Mouse (Mus musculus): Measurements from ENCODE around the gene Klk4.

Klk4 gene

GRCm38 (mm10) chr7:43880912-43881311, at the start of gene Klk4:
Gene Klk4 (plus strand): TSS chr7:43881160.
- DNase-seq (ENCODE audit: low spot score in 2 of 2), result no peak

DNA sequence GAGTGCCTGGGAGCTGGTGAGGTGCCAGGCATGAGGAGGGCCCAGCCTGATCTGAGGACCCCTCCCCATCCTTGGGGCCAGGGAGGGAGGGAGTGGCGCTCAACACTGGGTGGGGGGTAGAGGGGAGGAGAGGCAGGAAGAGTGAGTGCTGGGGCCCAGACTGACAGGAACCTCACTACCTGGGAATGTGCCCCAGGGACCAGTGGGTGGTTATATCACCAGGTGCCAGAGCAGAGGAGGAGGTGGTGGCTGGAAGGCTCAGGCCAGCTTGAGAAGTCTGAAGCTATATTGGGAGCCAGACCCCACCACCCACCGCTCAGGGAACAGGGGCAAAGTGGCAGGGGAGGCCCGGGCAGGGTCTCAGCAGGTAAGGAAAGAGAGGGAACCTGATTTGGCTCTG, 39.3 kb upstream of the Klk4 start, which contains the start of gene Klk5:
TSS of gene Klk5 (plus strand) at position 271 of the 400 bp plus-strand sequence.
- no peak for DNase-seq (ENCODE audit: low spot score in 2 of 2)

- DNase-seq (ENCODE audit: low spot score in 2 of 2), result no peak
Measured at GRCm38 (mm10) chr7:43843801-43844200, 37.2 kb upstream of the Klk4 start.

- no peak for DNase-seq (ENCODE audit: low spot score in 2 of 2)
Measured at GRCm38 (mm10) chr7:43851616-43852015, 29.3 kb upstream of the Klk4 start.

GRCm38 (mm10) chr7:43854642-43855380, 26.1 kb upstream of the Klk4 start:
- DNase-seq (ENCODE audit: low spot score in 2 of 2), result no peak

- DNase-seq (ENCODE audit: low spot score in 2 of 2), result no peak
Measured at GRCm38 (mm10) chr7:43855709-43856108, 25.3 kb upstream of the Klk4 start.

GRCm38 (mm10) chr7:43856307-43856706, 24.7 kb upstream of the Klk4 start:
- DNase-seq (ENCODE audit: low spot score in 2 of 2), result no peak

- no peak for DNase-seq (ENCODE audit: low spot score in 2 of 2)
Measured at GRCm38 (mm10) chr7:43857501-43857900, 23.5 kb upstream of the Klk4 start.

- DNase-seq (ENCODE audit: low spot score in 2 of 2), result no peak
Measured at GRCm38 (mm10) chr7:43860411-43860810, 20.5 kb upstream of the Klk4 start.

- peak; percentile 36 to 52 for DNase-seq (ENCODE audit: low spot score in 2 of 2)
Measured at GRCm38 (mm10) chr7:43873237-43873636, 7.7 kb upstream of the Klk4 start.

DNA sequence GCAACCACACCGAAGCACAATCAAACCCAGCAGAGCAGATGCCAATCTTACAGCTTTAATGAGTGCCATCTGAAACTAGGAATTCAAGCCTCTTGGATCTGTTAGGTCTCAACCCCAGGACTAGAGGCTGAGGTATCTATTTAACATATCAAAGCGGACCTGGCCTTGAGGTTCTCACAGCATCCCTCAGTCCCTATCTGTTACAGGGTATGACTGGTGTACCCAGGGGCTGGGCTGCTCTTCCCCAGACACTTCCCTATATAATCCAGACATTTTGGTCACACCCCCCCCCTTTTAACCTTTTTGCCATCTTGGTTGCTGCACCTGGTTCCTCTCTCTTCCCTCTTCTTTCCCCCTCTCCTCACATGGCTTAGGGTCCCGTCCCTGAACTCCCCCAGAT, 7.3 kb upstream of the Klk4 start:
- DNase-seq (ENCODE audit: low spot score in 2 of 2), result no peak

GRCm38 (mm10) chr7:43874868-43875375, 6.0 kb upstream of the Klk4 start:
- DNase-seq (ENCODE audit: low spot score in 2 of 2), result no peak

- DNase-seq (ENCODE audit: low spot score in 2 of 2), result no peak
Measured at GRCm38 (mm10) chr7:43876444-43876843, 4.5 kb upstream of the Klk4 start.

DNA sequence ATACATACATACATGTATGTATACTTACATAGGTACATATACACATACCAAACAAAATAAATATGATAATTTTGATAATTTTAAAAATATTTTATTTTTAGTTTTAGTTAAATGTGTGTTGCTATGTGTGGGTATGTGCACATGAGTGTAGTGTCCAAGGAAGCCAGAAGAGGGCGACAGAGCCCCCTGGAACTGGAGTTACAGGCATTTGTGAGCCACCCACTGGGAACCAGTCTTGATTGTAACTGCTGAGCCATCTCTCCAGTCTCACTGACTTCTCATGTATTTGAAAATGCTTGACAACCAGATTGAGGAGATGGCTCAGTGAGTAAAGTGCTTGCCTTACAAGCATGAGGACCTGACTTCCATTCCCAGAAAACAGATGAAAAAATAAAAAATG, 2.7 kb upstream of the Klk4 start:
- no peak for DNase-seq (ENCODE audit: low spot score in 2 of 2)

DNA sequence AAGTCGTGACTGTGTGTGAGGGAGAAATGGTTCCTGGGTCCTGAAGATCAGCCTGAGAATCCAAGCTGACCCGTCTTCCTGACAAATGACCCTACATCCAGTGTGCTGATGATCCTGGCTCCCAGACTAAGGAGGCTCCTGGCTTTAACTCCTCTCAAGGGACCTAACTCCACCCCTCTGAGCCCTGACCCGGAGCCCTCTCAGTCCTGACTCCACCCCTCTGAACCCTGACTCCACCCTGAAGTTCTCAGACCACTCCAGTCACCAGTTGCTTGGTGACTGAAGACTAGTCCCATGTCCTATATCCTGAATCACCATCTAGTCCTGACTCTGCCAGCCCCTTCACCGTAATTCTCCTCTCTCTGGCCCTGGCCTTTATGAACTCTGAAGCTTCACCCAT, 1.4 kb downstream of the Klk4 start:
- no peak for DNase-seq (ENCODE audit: low spot score in 2 of 2)

DNA sequence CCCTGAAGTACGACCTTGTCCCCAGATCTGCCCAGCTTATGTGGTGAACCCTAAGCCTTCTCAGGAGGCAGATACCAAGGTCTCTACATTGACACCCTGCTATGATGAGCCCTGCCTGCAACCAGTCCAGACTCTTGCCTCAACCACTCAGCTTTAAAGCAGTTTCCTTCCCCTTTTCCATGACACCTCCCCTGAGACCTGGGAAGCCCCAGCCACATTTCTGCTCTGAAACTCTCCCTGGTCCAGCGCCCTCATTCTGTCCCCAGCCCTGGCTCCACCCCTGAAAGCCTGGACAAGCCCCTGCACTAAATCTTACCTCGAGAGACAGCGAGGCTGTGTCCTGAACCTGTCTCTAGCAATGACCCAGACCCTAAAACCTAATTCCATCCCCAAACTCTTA, 1.9 kb downstream of the Klk4 start:
- no peak for DNase-seq (ENCODE audit: low spot score in 2 of 2)

DNA sequence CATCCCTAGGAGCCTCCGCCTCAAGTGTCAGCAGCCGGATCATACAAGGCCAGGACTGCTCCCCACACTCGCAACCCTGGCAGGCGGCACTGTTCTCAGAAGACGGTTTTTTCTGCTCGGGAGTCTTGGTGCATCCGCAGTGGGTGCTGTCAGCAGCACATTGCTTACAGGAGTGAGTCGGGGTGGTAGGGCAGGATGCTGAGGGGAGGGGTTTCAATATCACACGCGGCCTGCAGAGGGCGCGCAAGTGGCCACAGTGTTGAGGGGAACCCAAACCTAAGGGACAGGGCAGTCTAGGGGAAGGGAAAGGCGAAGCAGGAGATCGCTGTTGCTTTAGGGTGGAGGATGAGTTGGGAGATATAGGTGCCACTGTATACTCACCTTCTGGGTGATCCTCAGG, 2.6 kb downstream of the Klk4 start:
- DNase-seq (ENCODE audit: low spot score in 2 of 2), result peak in 1 of 2 experiments; percentile 15

DNA sequence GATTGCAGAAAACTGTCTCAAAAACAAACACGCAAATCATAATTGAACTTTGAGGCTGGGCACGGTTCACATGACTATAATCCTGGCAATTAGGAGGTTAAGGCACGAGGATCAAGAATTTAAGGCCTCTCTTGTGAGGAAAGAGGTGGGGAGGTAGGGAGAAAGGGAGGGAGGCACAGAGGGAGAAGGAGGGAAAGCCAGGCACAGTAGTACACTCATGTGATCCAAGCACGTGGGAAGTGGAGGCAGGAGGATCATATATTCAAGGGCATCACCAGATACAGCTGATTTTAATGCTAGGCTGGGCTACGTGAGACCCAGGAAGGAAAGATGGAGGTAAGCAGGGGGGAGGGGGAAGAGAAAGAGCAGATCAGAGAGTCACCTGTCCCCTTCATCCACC, 10.4 kb downstream of the Klk4 start:
- DNase-seq (ENCODE audit: low spot score in 2 of 2), result no peak

DNA sequence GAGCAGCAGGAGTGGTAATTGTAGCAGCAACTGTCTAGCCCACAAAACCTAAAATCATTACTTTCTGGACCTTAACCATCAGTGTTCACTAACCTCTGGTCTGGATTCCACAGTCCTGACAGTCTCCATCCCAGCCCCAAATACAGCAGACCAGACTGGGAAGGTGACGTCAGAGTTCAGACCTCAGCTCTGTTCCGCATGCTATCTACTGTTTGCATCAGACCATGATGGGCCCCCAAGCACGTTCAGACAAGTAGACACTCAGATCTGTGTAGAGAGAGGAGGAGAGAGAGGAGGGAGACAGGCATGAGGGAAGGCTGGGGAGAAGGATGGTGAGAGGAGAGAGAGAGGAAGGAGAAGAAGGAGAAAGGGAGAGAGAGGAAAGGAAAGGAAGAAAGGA, 10.8 kb downstream of the Klk4 start:
- DNase-seq (ENCODE audit: low spot score in 2 of 2), result no peak

- peak; percentile 73 to 74 for DNase-seq (ENCODE audit: low spot score in 2 of 2)
Measured at GRCm38 (mm10) chr7:43894836-43895235, 13.9 kb downstream of the Klk4 start.

- DNase-seq (ENCODE audit: low spot score in 2 of 2), result no peak
Measured at GRCm38 (mm10) chr7:43914821-43915220, 33.9 kb downstream of the Klk4 start.

DNA sequence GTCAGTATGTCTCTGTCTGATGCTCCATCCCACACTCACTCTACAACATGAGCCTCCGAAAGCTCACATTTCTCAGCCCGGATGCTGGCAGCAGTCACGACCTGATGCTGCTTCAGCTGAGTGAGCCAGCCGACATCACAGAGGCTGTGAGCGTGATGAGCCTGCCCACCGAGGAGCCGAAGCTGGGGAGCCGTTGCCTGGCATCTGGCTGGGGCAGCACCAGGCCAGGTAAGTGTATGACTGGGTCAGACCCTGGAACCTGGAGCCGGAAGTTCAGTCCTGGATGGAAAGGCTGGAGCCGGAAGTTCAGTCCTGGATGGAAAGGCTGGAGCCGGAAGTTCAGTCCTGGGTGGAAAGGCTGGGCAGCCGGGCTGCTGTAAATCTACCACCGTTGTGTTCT, 37.5 kb downstream of the Klk4 start:
- DNase-seq (ENCODE audit: low spot score in 2 of 2), result no peak

- DNase-seq (ENCODE audit: low spot score in 2 of 2), result no peak
Measured at GRCm38 (mm10) chr7:43918871-43919270, 37.9 kb downstream of the Klk4 start.

Data from right cerebral cortex, postnatal 36 days (tissue).